Mouse (Mus musculus) gastrocnemius, adult 8-10 months (tissue): Measurements from ENCODE around the gene Ptgds. TPM values are rescaled to one million over a fixed set of nuclear protein-coding genes. Genes with fewer than 3 reads are reported as not detected.

Experiments
- DNase-seq, 2 experiments: peaks; one replicate each; pipeline ENCODE4 v3.0.0; 2022; ENCODE audit warnings: low spot score in 2 of 2
- total RNA-seq, 4 experiments: library from RNA; stranded (reverse); gene quantifications; 2 replicates each; pipeline ENCODE4 v1.2.4; 2022

The Ptgds gene
- total RNA-seq = not detected

DNA sequence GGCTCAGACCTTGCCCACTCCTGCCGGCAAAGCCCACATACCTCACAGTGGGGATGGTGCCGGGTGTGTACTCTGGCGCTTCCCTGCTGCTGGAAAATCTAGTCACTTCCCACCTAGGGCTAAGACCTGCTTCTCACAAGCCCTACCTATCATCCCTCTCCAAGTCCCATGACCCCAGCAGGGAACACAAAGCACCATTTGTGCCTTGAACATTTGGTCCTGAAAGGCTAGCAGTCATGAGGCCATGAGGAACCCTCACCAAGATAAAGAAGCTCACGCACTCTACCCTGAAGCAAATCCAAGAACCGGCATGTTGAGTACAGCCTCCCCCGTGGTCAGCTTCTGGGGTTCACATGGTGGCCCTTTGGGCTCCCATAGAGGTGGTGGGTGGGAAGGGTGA lies at the start of gene Ptgds:
Gene Ptgds, minus strand, starts transcription at position 78 of the 400 bp plus-strand sequence.
- DNase-seq = no peak

DNA sequence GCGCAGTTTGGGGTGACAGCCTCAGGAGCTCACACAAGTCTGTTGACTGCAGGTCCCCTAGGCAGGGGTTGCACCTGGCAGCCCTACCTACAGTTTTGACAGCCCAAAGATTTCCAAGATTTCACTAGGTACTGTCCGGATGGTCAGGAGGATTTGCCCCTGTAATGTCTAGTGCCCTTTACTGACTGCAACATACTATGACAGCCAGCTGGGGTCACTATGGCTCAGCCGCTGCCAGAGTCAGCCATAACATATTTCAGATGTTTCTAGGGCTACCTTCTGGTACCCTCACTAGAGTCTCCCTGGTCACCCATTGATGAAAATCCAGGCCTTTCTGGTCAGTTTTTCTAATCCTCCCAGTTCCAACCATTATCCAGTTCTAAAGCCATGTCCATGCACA lies 40.1 kb upstream of the Ptgds start:
- no peak for DNase-seq

DNA sequence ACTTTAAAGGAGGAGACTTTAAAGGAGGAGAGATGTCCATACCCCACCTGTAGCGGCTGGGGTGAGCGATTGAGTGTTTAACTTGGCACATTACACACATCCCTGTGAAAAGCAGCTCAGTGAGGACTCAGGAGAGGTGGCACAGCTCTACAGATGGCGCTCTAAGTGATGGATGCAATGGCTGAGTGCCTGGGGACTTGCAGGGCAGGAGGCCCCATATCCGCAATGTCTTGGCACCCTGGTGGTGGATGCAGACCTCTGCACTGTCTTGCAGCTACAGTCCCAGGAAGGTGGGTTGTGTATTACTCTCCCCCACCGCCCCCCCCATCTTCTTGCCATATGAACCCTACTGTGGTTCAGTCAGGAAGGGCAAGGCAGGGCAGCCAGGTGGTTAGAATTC lies 37.1 kb upstream of the Ptgds start:
- DNase-seq = no peak

DNA sequence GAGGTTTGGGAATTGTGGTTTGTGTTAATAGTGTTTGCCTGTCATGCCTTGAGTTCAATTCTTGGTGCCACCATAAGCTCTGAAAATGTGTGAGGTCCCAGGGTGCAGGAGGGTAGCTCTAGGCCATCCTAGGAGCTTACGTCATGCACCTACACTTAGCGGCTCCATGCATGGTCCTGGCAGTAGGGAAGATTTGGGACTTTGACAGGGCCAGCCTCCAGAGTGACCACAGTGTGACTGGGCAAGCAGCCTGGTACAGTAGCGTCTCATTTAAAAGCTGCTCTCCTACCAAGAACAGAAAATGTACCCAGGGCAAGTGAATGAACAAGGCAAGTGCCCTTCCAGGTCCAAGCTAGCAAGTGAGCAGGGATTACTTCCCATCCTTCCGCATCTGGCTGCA lies 36.0 kb upstream of the Ptgds start:
- no peak for DNase-seq

DNA sequence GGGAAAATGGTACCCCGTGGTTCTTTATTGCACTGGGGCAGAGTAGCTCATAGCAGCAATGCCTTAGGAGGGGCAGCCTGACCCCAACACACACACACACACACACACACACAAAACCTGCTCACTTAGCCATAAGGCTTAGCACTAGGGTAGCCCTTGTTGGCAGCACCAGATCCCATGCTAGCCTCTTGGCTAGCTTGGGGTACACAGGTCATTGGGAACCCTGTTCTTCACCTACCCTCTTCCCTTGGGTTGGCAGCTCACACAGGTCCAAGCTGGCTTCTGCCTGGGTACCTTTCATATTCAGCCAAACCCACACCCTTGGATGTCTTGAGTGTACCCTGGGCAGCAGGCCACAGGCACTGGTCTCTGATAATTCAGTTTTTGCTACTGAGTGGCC lies 35.2 kb upstream of the Ptgds start:
- no peak for DNase-seq

DNA sequence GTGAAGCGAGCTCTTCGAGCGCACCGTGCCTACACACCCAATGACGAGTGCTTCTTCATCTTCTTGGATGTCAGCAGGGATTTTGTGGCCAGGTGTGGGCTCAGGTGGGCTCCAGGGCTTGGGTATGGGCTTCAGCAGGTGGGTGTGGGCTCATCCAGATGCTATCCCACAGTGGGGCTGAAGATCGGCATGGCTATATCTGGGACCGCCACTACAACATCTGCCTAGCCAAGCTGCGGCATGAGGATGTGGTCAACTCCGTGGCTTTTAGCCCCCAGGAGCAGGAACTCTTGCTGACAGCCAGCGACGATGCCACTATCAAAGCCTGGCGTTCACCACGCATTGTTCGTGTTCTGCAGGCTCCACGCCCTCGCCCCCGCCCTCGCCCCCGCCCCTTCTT lies 34.7 kb upstream of the Ptgds start:
- no peak for DNase-seq

DNA sequence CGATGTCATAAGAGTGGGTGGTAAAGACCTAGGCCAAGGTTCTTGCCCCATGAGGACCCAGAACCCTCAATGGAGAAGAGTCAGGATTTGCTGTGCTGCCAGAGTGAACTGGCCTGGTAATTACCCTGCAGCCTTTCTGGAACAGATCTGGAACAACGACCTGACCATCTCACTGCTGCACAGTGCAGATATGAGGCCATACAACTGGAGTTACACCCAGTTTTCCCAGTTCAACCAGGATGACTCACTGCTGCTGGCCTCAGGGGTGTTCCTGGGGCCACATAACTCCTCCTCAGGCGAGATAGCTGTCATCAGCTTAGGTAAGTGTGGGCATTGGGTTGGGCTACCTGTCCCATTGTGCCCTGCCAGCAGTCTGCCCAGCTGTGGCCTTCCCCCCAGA lies 32.9 kb upstream of the Ptgds start:
- DNase-seq = no peak

DNA sequence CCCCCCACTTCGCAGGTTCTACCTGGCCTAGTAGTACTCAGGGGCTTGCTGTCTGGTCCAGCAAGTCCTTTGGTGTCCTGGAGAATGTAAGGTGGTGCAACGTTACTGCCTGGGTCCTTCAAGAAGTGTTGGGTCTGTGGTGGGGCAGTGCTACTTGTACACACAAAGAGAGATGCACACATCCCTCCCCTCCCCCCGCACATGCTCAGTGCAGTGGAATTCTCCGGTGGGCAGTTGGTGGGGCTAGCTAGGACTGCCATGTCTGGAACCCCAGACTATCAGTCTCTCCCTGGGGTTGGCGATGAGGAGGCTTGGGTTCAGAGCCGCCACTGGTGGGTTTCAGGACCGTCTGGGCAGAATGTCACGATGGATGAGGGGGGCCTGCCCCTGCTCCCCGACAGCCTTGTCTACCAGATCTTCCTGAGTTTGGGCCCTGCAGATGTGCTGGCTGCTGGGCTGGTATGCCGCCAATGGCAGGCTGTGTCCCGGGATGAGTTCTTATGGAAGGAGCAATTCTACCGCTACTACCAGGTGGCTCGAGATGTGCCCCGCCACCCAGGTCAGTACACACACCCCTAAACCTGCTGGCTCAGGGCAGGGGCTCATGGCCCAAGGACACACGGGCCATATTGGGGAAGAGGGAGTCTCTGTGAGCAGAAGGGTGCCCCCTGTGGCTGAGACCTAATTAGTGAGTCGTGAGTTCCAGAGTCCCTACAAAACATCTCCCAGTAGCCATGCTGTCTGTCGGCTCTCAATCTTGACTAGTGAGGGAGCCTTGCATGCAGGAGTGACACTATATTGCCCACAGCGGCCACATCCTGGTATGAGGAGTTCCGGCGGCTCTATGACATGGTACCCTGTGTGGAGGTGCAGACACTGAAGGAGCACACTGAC lies 32.0 kb upstream of the Ptgds start, which contains the start of gene C8g:
Gene C8g, minus strand, starts transcription at position 127 of the 894 bp plus-strand sequence.
- no peak for DNase-seq

DNA sequence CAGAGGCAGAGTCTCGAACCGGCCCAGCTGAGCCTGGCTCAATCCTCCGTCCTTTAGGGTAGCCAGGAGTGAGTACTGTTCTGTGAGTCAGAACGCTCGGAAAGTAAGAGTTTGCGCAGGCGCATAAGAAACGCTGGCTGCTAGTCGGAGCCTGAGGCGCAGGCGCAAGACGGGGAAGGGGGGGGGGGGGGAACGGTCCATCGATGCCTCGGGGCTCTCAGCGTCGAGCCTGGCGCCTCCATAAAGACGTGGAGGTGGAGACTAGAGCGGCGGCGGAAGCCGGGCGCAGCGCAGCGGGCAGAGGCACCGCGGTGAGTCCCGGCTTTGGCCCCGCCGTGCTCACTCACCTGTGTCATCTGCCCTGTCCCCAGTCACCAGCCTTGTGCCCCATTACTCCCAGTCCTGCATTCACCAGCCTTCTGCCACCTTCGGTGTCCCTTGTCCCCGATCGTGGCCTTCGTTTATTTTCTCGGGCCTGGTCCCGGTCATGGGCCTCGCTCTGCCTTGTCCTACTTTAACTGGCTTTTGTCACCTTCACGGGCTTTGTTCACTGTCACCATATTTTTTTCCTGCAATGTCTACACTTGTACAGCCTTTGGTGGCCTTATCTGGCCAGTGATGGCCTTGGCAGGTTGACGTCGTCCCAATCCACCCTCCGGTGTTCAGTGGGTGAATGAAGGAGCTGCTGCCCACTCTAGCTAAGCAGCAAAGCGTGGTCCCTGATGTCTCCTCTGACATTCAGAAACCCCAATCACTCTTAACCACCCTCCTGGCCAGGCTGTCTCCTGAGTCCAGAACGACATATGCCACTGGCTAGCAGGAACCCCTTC lies 30.9 kb upstream of the Ptgds start, which contains the start of gene Fbxw5:
Gene Fbxw5, plus strand, starts transcription at position 175 of the 830 bp plus-strand sequence.
- peak; percentile 61 to 81 for DNase-seq

DNA sequence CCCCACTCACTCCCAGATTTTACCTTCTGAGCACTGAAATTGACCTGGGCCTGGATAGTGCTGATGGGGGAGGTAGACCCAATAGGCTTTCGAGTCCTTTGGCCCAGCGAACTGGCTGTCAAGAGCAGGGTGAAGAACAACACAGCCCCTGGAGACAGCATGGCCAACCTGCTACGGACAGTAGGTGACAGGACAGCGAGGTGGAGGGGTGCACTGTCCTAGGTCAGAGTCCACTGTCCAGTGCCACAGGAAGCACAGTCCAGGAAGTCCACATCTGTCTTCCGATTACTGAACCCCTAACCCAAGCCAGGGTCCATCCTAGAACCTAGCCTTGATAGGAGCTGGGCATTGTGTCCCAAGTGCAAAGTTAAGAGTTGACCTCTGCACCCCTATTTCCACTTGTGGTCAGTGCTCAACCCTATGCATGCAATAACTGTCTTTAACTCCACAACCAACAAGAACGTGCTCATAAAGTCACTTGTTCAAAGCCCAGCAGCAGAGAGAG lies 30.3 kb upstream of the Ptgds start:
- no peak for DNase-seq

DNA sequence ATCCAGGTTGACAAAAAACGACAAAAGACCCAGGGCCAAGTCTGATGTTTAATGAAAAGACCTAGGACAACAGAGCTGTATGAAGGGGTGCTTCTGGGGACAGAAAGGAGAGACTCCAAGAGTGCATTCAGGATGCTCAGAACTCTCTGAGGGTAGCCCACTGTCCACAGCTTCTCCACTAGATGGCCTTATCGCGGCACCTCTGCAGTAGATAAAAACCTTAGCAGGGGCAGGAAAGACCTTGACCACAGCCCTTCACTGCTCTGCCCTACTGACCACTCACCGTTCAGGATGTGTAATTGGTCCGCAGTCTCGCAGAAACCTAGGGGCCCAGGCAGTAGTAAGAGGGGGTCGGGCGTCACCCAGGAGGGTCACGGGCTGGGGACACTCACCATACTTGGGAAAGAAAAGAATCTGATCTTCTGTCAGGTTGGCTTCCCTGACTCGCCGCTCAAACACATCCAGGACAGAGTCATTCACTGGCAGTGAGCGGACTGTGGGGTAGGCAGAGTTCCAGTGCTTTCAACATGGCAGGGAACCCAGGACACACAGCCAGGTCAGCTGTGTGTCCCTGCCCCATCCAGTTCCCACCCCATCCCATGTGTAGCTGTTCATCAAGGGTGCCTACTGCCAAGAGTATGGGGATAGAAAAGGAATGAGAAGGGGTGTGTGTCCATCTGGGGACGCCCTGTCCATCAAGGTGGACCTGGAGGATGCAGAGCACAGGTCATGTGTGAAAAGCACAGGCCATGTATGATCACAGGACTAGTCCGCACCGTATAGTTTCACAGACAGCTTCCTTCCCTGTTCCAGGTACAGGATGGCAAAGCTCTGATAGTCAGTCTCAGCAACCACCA lies 29.0 kb upstream of the Ptgds start:
- DNase-seq = no peak

DNA sequence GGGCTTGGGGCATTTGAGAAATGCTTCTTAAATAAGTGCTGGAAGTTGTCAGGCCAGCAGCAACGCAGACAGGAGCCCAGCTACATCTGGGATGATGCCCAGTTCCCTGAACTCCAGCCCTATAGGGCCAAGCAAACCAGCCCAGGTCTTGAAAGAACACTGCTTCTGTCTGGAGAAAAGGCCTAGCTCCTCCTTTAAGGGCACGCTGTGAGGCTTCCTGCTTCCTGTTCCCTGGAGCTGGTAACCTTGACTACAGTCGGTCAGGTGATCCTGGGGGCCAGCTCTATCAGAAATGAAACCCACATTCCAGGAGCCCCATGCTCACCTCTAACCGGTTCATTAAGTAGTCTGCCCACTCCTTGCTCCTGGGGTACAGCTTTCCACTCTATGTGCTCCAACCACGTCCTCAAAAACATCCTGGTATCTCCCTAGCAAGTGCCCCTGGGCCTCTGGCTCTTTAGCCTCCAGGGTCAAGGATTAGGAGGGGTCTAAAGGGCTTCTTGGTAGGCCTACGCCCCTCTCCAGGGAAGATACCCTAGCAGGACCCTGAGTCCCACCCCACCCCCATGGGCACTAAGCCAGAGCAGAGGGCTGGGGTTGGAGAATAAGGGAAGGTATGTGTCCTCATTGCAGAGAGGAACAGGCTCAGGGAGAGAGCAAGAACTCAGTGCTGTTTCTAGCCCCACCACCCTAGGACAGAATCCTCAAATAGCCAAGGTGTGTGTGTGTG lies 28.2 kb upstream of the Ptgds start:
- no peak for DNase-seq

DNA sequence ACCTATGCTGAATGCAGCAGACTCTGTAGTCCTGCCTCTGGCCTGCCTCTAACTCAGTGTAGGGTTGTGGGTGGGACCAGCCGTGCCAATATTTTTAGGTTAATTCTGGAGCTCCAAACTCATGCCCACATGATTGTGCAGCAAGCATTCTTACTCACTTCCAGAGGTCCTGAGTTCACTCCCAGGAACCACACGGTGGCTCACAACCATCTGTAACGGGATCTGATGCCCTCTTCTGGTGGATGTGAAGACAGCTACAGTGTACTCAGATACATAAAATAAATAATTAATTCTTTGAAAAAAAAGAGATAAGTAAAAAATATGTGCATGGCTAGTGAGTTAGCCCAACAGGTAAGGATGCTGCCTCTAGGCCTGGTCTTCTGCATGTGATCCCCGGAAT lies 26.6 kb upstream of the Ptgds start:
- no peak for DNase-seq

DNA sequence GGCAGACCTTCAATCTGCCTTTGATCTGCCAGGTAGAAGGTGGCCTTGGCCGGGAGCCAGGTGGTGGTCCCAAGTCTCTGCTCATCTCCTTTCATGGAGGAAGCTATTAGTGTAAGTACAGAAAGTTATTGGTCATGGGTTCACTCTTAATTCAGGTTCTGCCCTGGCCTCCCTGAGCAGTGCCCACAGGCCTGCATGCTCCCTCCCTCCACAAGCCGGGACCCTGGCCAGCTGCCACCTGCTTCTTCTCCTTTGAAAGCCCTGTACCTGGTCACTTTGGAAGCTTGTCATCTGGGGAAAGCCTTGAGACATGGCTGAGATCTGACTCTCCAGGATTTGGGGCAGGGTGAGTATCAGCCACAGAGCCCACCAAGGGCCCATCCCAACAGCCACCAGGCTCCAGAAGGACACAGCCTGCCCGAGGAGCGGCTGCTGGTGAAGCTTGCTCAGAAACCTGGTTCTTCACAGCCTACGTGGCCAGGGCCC lies 23.7 kb upstream of the Ptgds start, which contains the start of gene Lcn12:
Gene Lcn12, minus strand, starts transcription at position 436 of the 486 bp plus-strand sequence.
- no peak for DNase-seq

DNA sequence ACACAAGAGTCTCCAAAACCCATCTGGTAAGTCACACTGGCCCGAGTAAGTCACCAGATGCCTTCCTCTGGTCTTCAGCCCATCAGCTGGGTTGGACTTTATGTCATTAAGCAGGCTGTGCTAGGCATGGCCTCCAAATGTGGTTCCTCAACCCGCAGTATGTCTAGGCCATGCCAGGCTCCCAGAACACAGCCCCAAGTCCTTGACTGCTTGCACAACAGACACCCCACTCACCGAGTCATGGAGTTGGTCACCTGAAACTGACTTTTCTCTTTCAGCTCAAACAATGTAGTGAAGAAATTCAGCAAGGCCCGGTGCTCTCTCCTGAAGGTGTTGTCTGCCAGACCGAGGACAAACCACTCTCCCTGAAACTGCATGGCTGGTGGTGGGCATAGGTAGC lies 23.1 kb upstream of the Ptgds start:
- no peak for DNase-seq

DNA sequence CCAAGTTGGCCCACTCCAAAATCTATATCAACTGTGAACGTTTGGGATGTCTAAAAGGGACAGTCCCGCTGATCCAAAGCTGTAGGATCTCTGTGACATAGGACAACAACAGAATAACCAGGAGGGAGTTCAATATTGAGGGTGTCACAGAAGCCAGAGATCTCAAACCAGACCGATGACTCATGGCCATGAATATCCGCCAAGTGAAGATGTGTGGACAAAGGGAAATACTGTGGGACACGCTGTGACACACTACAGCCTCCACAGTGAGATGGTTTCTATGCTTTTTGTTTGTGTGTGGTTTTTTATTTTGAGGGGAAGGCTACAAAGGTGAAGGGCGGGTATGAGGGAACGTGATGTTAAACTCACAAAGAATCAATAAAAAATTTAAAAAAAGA lies 18.8 kb upstream of the Ptgds start:
- no peak for DNase-seq

DNA sequence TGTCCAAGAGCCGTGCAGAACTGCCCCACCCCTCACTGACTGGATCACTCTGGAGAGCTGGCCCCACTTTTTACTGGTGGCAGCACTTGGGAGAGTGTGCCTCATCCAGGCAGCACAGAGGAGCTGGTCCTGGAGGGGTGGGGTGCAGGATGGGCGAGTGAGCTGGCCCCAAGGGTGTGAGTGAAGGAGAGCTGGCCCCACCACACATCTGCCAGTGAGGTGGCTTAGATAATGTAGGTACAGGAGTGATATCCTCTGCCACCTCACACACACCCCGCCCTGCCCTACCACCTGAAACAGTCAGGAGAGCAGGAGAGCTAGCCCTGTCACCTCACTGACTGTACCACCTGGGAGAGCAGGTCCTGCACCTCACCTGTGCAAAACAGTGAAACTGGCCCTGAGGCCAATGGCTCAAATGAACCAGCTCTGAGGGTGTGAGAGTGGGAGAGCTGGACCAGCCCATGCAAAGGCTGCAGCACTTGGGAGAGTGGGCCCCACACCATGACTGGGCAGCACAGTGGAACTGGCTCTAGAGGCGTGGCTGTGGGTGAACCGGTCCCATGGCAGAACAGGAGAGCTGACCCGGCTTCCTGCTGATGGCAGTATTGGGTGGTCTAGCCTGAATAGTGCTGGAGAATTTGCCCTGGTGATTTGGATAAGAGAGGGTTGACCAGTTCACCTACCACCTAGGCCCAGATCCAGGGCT lies 18.3 kb upstream of the Ptgds start:
- no peak for DNase-seq

DNA sequence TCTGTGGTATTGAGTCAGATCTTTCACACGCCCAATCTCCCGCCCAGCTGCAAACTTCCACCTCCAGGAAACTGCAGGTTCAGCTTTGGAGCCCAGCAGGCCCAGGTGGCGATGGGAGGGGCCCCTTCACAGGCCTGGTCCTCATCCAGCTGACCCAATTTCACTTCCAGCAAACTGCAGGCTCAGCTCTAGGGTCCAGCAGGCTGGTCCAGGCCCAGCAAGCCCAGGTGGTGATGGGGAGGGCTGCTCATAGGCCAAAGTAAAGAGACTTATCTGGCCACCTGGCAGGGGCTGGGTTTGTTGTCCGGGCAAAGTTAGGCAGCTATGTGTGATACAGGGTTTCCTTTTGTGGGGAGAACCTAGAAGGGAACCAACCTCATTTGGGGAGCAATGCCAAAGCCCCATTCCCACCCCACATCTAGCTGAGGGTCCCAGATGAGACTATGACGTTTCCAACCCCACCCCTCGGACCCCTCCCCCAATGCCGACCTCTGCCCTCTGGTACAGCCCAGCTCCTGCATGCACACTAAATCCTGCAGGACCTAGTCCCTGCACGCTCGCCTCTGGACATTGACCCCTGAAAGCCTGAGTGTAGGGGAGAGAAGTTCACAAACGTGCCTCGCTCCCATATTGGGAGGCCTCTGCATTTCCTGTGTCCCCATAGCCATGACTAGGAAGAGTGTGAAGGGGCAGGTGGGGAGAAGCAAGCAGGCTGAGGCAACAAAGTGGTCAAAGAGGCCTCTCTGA lies 15.2 kb upstream of the Ptgds start:
- DNase-seq = no peak

DNA sequence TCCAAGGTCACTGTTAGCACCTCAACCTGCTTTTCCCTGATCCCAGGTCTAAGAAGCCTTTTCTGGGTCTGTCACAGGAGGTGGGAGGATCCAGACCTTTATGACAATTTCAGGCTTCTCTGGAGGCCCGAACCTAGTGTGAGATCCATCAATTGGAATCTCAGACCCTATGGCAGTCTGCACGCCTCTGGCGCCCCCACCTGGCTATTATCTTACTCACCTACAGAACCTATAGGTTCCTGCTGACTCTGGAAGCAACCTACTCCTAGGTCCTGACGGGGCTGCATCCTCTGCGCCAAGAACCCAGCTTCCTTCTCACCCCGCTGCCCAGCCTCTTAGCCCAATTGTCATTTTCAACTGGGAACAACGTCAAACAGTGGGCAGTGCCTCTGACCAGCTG lies 13.1 kb upstream of the Ptgds start:
- DNase-seq = no peak
